Mouse (Mus musculus) right cerebral cortex, adult 2 months (tissue): Measurements from ENCODE around the gene Kdm1a.

Experiments used
- DNase-seq, 2 experiments: peaks; one replicate each; pipeline ENCODE4 v3.0.0; 2021 to 2022; ENCODE audit warnings: low spot score in 2 of 2

Kdm1a gene

DNA sequence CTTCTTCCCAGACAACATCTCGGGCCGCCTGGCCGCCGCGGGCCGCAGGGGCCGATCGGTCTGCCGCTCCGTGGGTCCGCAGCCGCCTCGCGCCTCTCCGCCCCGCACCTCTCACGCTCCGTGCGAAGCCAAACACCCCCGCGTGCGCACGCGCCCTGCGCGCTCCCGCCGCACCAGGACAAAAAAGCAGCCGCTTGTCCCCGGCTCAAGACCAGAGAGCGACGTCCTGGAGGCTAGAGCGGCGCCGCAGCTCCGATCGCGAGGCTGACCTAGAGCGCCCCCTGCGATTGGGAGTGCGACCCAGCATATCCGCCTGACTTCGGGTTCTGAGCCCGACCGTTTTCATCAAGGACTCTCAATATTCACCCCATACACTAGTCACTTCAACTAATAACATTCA lies at the start of gene Kdm1a:
TSS of gene Kdm1a (minus strand) at position 156 of the 400 bp plus-strand sequence.
- peak; percentile 95 to 96 for DNase-seq

- peak in 1 of 2 experiments; percentile 33 for DNase-seq
Measured at GRCm38 (mm10) chr4:136651882-136652527, 49.5 kb upstream of the Kdm1a start.

GRCm38 (mm10) chr4:136651357-136651811 lies 48.9 kb upstream of the Kdm1a start:
- DNase-seq, result peak in 1 of 2 experiments; percentile 4

- DNase-seq, result no peak
Measured at GRCm38 (mm10) chr4:136650261-136650660, 47.7 kb upstream of the Kdm1a start.

- peak in 1 of 2 experiments; percentile 28 for DNase-seq
Measured at GRCm38 (mm10) chr4:136649480-136650196, 47.1 kb upstream of the Kdm1a start.

DNA sequence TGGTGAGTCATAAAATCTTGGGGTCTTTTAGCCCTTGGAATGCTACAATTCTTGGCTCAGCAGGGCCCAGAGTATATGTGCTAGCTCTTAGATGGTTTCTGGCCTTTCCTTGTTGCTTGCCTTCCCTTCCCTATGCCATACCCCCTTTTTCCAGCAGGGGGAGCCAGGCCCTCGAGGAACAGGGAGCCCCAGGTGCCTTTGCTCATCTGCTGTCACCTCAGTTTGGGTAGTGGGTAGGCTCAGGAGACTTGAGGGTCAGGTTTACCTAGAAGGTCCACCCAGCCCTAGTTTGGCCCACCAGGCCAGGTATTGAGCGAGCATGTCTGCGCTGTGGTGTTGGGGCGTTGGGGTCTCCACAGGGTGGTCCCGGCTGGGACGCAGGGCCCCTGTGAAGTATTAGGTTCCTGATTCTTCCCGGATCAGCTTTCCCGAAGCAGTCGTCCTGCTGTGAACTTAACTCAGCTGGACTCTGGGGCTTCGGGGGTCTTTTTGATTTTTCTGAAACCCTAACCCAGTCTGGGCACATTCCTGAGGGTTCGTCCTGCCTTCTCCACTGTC lies 46.5 kb upstream of the Kdm1a start:
- DNase-seq, result peak; percentile 89 to 93

DNA sequence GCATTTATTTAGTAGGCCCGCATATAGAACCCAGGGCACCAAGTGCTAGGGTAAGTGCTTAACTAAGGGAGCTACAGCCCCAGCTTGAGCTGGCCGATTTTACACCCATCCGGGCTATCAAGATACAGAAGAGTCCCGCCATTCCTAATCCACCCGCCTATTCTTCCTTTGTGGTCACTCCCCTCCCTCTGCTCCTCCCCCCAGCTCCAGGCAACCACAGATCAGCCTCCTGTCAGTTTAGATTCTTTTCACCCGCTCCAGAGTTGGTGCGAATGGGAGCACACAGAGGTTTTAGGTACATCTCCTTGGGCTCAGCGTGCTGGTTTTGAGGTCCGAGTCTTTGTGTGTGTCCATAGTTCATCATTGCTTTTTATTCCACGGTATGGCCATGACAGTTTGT lies 36.4 kb upstream of the Kdm1a start:
- DNase-seq, result no peak

DNA sequence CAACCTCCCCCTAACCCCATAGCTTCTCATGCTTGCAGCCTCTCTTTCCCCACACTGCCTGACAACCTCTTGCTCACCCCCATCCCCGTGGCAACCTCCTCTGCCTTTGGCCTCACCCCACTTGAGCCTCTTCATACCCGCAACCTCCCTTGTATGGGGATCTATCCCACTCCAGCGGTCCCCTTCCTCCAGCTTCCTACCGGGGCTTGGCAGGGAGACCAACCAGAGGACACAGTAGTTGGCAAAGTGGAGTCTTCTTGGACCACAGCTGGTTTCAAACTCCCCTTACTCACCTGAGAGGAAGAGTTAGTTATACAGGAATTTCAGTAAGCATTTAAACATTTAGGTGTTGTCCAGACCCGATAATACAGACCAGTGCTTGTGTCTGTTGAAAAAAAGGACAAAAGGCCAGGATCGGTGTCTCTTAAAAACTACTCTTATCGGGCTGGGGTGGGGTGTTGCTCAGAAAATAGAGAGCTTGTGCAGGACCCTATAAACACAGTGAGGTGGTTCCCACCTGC lies 35.8 kb upstream of the Kdm1a start:
- DNase-seq, result no peak

GRCm38 (mm10) chr4:136637563-136638229 lies 35.2 kb upstream of the Kdm1a start:
- peak; percentile 70 to 79 for DNase-seq

GRCm38 (mm10) chr4:136636983-136637562 lies 34.5 kb upstream of the Kdm1a start:
- no peak for DNase-seq

GRCm38 (mm10) chr4:136636511-136636910 lies 34.0 kb upstream of the Kdm1a start:
- DNase-seq, result no peak

- no peak for DNase-seq
Measured at GRCm38 (mm10) chr4:136635995-136636394, 33.5 kb upstream of the Kdm1a start.

DNA sequence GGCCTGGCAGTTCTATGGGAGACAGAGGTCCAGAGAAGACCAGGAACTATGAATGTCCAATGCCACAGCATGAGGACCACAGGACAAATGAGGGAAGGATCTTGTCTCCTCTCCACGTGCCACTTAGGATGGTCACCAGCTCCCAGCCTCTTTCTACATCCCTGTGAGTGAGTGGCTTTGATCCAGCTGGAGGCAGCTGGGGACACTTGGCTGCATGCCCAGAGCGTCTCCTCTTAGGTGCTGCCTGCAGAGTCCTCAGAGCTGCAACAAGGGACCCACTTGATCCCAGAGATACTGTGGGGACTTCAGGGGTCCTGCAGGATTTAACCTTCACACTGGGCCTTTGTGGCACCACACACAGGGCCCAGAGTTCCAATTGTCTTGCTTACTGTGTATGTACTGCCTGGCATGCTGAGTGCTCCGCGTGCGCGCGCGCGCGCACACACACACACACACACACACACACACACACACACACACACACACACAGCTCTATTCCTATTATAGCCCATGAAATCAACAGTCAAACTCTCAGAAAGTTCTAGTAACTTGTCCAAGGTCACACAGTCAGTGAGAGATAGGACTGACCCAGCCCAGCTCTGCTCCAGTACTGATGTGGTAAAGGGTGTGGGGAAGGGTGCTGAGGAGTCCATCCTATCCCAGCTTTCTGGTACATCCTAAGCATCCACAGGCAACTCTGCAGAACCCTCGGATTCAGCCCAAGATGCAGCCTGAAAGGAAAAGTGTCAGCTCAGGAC lies 28.9 kb upstream of the Kdm1a start:
- no peak for DNase-seq

- no peak for DNase-seq
Measured at GRCm38 (mm10) chr4:136626590-136626989, 24.1 kb upstream of the Kdm1a start.

DNA sequence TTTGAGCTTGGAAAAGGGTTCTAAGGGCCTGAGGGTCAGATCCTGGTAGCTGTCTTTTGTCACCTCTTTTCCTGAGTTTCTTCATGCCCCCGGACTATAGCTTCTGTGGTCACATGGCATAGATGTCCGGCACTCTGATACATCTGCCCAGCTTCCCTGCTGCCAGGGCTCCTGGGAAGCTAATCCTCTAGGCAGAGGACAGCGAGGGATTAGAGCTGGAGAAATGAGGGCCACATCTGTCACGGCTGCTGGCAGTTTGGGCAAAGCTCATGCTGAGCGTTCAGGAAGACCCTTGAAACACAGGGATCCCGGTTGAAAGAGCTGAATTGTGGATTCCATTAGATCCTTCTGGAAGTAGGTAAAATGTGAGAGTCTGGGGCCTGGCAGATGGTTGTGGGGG lies 19.9 kb upstream of the Kdm1a start, which contains the start of gene Lactbl1:
TSS of gene Lactbl1 (plus strand) at position 234 of the 400 bp plus-strand sequence.
- no peak for DNase-seq

GRCm38 (mm10) chr4:136621956-136622355 lies 19.4 kb upstream of the Kdm1a start:
- DNase-seq, result no peak

GRCm38 (mm10) chr4:136621336-136621735 lies 18.8 kb upstream of the Kdm1a start:
- peak; percentile 50 to 65 for DNase-seq

- DNase-seq, result no peak
Measured at GRCm38 (mm10) chr4:136613657-136614056, 11.1 kb upstream of the Kdm1a start.

GRCm38 (mm10) chr4:136610387-136610856 lies 7.9 kb upstream of the Kdm1a start, which contains the start of gene Tex46:
Gene Tex46 (plus strand): TSS chr4:136610437.
- DNase-seq, result no peak

- no peak for DNase-seq
Measured at GRCm38 (mm10) chr4:136605756-136606485, 3.4 kb upstream of the Kdm1a start.
